Comparison of ENCODE assay signal across 8 mouse cellular contexts in genomic region chr10:121351066-121351581, GRCm38 (mm10). TPM values are rescaled to one million over a fixed set of nuclear protein-coding genes. Genes with fewer than 3 reads are reported as not detected.
A peak's percentile ranks its signal among the peaks of the same experiment; 100 is the strongest.
DNase-seq lines count a peak whose midpoint lies in the region; ATAC-seq lines count a peak whose summit lies in the region.

Tbc1d30 (minus strand) TSS chr10:121351278.

- H3K4me3 ChIP-seq in heart, embryonic 14.5 days (ENCODE audit: control insufficient read depth in 1 of 2, insufficient read depth in 1 of 2, low read depth in 1 of 2, low read length in 2 of 2), result peak within 1 kb of the TSS; percentile 53 to 74
- H3K4me3 ChIP-seq in kidney, embryonic 15.5 days (replicated peaks), result peak within 1 kb of the TSS; percentile 53
- peak within 1 kb of the TSS; percentile 55 for H3K4me3 ChIP-seq in liver, embryonic 15.5 days (replicated peaks)

- peak; percentile 52 to 55 for DNase-seq in B cell, adult 2 months
- peak; percentile 52 for DNase-seq in R1 (ENCODE audit: low read depth, low spot score)
- DNase-seq in embryo, embryonic 9.5 days (ENCODE audit: extremely low spot score), result peak; percentile 53
- peak; percentile 39 to 40 for DNase-seq in natural killer cell, adult 2 months (ENCODE audit: low spot score in 2 of 2)
- no peak for DNase-seq in right cerebral cortex, postnatal 14 days

- H3K9ac ChIP-seq in heart, embryonic 14.5 days (ENCODE audit: low read length), result peak within 1 kb of the TSS; percentile 74
- peak within 1 kb of the TSS; percentile 37 for H3K9ac ChIP-seq in kidney, embryonic 15.5 days
- H3K9ac ChIP-seq in liver, embryonic 15.5 days, result no peak within 1 kb of the TSS

- H3K27ac ChIP-seq in heart, embryonic 14.5 days (replicated peaks in 1 of 2; ENCODE audit: control insufficient read depth in 1 of 2, insufficient read depth in 1 of 2, low read depth in 2 of 2, low read length in 2 of 2), result peak within 1 kb of the TSS; percentile 46 to 59; a peak in 3 of 4 replicates
- no peak within 1 kb of the TSS for H3K27ac ChIP-seq in kidney, embryonic 15.5 days
- no peak within 1 kb of the TSS for H3K27ac ChIP-seq in liver, embryonic 15.5 days (replicated peaks)

- H3K4me1 ChIP-seq in heart, embryonic 14.5 days (ENCODE audit: control insufficient read depth in 2 of 2, insufficient read depth in 2 of 2, low read length in 2 of 2), result peaks cover 8 to 20% of the 10 kb centered on the region in 2 experiments; a peak in 3 of 4 replicates
- peaks cover 16% of the 10 kb centered on the region for H3K4me1 ChIP-seq in kidney, embryonic 15.5 days
- peaks cover 11% of the 10 kb centered on the region; the same call in 1 of the 2 replicates for H3K4me1 ChIP-seq in liver, embryonic 15.5 days (replicated peaks)

- WGBS in heart, embryonic 14.5 days, result under 1% methylated on average over 61 of the region's 61 CpGs
- under 1% methylated on average over 59 of the region's 61 CpGs for WGBS in kidney, embryonic 15.5 days
- 0% methylated on average over 61 of the region's 61 CpGs for WGBS in liver, embryonic 15.5 days (ENCODE audit: insufficient replicate concordance)

- no peaks in the 10 kb centered on the region for H3K9me3 ChIP-seq in heart, embryonic 14.5 days (ENCODE audit: control insufficient read depth, low read length)
- 0 out of 2 replicates have a peak, but pooled peaks cover 2% of the 10 kb centered on the region for H3K9me3 ChIP-seq in kidney, embryonic 15.5 days (replicated peaks)
- no peaks in the 10 kb centered on the region for H3K9me3 ChIP-seq in liver, embryonic 15.5 days (replicated peaks)

- peak; percentile 79 for ATAC-seq in heart, embryonic 14.5 days (ENCODE audit: insufficient number of reproducible peaks, insufficient read depth, low FRiP score, low read depth)
- peak; percentile 82; the same call in 1 of the 2 replicates for ATAC-seq in kidney, embryonic 15.5 days (replicated peaks; ENCODE audit: low FRiP score)
- peak; percentile 47 for ATAC-seq in liver, embryonic 15.5 days (ENCODE audit: insufficient read depth)

- 0 out of 2 replicates have a peak, but pooled peaks cover 6% of the 10 kb centered on the region for H3K27me3 ChIP-seq in heart, embryonic 14.5 days (ENCODE audit: control insufficient read depth, insufficient read depth, low read length)
- H3K27me3 ChIP-seq in kidney, embryonic 15.5 days, result peaks cover 53% of the 10 kb centered on the region
- peaks cover 49% of the 10 kb centered on the region for H3K27me3 ChIP-seq in liver, embryonic 15.5 days

- H3K36me3 ChIP-seq in heart, embryonic 14.5 days (ENCODE audit: control insufficient read depth, insufficient read depth, low read length), result no peaks in the 10 kb centered on the region
- H3K36me3 ChIP-seq in kidney, embryonic 15.5 days, result no peaks in the 10 kb centered on the region
- no peaks in the 10 kb centered on the region for H3K36me3 ChIP-seq in liver, embryonic 15.5 days (replicated peaks)

- peak within 1 kb of the TSS; percentile 99 for H3K4me2 ChIP-seq in heart, embryonic 14.5 days (ENCODE audit: low read length)
- H3K4me2 ChIP-seq in kidney, embryonic 15.5 days, result peak within 1 kb of the TSS; percentile 98
- H3K4me2 ChIP-seq in liver, embryonic 15.5 days, result peak within 1 kb of the TSS; percentile 78

RNA-seq across cellular contexts. Expression of gene Tbc1d30, which starts in this region (rescaled TPM):
- polyA plus RNA-seq in heart, embryonic 14.5 days (2014; fragmentation: Nextera tagmentation; extraction: Ambion mirVana), result 2.1 and 2.4 TPM in 2 replicates
- polyA plus RNA-seq in kidney, embryonic 15.5 days (2015; fragmentation: Nextera tagmentation; extraction: Ambion mirVana), result 0.33 and 0.57 TPM in 2 replicates
- 0.31 and 0.36 TPM in 2 replicates for polyA plus RNA-seq in liver, embryonic 15.5 days (2015; fragmentation: Nextera tagmentation; extraction: Ambion mirVana)

Comparison
In these comparisons a context has a peak if more than half of its experiments do, and no peak if none do; other contexts are left out.
1. Peak in ATAC-seq, H3K4me3 ChIP-seq, H3K9ac ChIP-seq and H3K4me2 ChIP-seq in kidney, embryonic 15.5 days; RNA of the gene not detected or under 1 TPM.
2. Peak in ATAC-seq, H3K4me3 ChIP-seq and H3K4me2 ChIP-seq in liver, embryonic 15.5 days; RNA of the gene not detected or under 1 TPM.
3. H3K27ac ChIP-seq: peak in heart, embryonic 14.5 days (2 of 2); none in kidney, embryonic 15.5 days (single experiment) and liver, embryonic 15.5 days (single experiment).
4. Peak in every context shown above with its lines, with median percentiles within 50 percentile points of each other: ATAC-seq, H3K4me2 ChIP-seq and H3K4me3 ChIP-seq.